Mouse (Mus musculus) adrenal gland, postnatal 25 days (tissue): Measurements from ENCODE around the gene Ptcra. TPM values are rescaled to one million over a fixed set of nuclear protein-coding genes. Genes with fewer than 3 reads are reported as not detected.
"Not testable (repeated sequence)": the region's sequence is repeated elsewhere in the genome, so short reads cannot be mapped to it uniquely, and the experiment has no call there.

ENCODE experiments used
- DNase-seq: peaks from one replicate; pipeline ENCODE4 v3.0.0; 2021; ENCODE audit warnings: mixed read lengths
- total RNA-seq: library from RNA; stranded (reverse); gene quantifications from 2 replicates; pipeline ENCODE4 v1.2.3, GENCODE M21; 2021

Gene Ptcra
- total RNA-seq, 1 experiment from 2014 or later, result not detected

GRCm38 (mm10) chr17:46771025-46771424 lies 7.5 kb upstream of the Ptcra start:
- DNase-seq, result no peak

GRCm38 (mm10) chr17:46770546-46770945 lies 7.0 kb upstream of the Ptcra start:
- DNase-seq, result no peak

- no peak for DNase-seq
Observed at GRCm38 (mm10) chr17:46767868-46768267, 4.4 kb upstream of the Ptcra start.

- DNase-seq, result not testable (repeated sequence)
Observed at GRCm38 (mm10) chr17:46764916-46765315, 1.4 kb upstream of the Ptcra start.

- DNase-seq, result no peak
Observed at GRCm38 (mm10) chr17:46758753-46759152, 4.8 kb downstream of the Ptcra start.

GRCm38 (mm10) chr17:46751794-46752556 lies 11.5 kb downstream of the Ptcra start, which contains the start of gene Cnpy3:
TSS of gene Cnpy3 (minus strand) at chr17:46752214.
- DNase-seq, result peak; percentile 97

- no peak for DNase-seq
Observed at GRCm38 (mm10) chr17:46751056-46751793, 12.3 kb downstream of the Ptcra start.

GRCm38 (mm10) chr17:46750580-46750979 lies 12.9 kb downstream of the Ptcra start:
- no peak for DNase-seq

- no peak for DNase-seq
Observed at GRCm38 (mm10) chr17:46749282-46749681, 14.2 kb downstream of the Ptcra start.

- DNase-seq, result no peak
Observed at GRCm38 (mm10) chr17:46747806-46748205, 15.7 kb downstream of the Ptcra start.

- DNase-seq, result no peak
Observed at GRCm38 (mm10) chr17:46747234-46747633, 16.3 kb downstream of the Ptcra start.

GRCm38 (mm10) chr17:46745506-46745905 lies 18.0 kb downstream of the Ptcra start:
- DNase-seq, result no peak

GRCm38 (mm10) chr17:46742986-46743385 lies 20.5 kb downstream of the Ptcra start:
- no peak for DNase-seq

GRCm38 (mm10) chr17:46741305-46741704 lies 22.2 kb downstream of the Ptcra start:
- DNase-seq, result no peak

GRCm38 (mm10) chr17:46736160-46736559 lies 27.4 kb downstream of the Ptcra start:
- peak; percentile 50 for DNase-seq

- no peak for DNase-seq
Observed at GRCm38 (mm10) chr17:46735287-46735686, 28.2 kb downstream of the Ptcra start.

GRCm38 (mm10) chr17:46734055-46734454 lies 29.5 kb downstream of the Ptcra start:
- DNase-seq, result no peak

- no peak for DNase-seq
Observed at GRCm38 (mm10) chr17:46728904-46729318, 34.6 kb downstream of the Ptcra start, which contains the start of gene Gnmt. TSS of gene Gnmt (minus strand) at chr17:46729168.

- DNase-seq, result no peak
Observed at GRCm38 (mm10) chr17:46728496-46728895, 35.0 kb downstream of the Ptcra start.

GRCm38 (mm10) chr17:46728021-46728420 lies 35.5 kb downstream of the Ptcra start:
- no peak for DNase-seq

GRCm38 (mm10) chr17:46727271-46727670 lies 36.2 kb downstream of the Ptcra start:
- DNase-seq, result no peak

GRCm38 (mm10) chr17:46725731-46726645 lies 37.5 kb downstream of the Ptcra start:
- no peak for DNase-seq
